Mouse (Mus musculus): Measurements from ENCODE around the gene Gpd2. TPM values are rescaled to one million over a fixed set of nuclear protein-coding genes. Genes with fewer than 3 reads are reported as not detected.

Gene Gpd2
- total RNA-seq, 2 experiments from 2014 or later = 23.5 to 27.9 TPM

- no peak for ATAC-seq (replicated peaks; ENCODE audit: poor library complexity)
Observed at GRCm38 (mm10) chr2:57378147-57378889, 140.9 kb downstream of the Gpd2 start.

GRCm38 (mm10) chr2:57384625-57385024 lies 147.2 kb downstream of the Gpd2 start:
- ATAC-seq (replicated peaks; ENCODE audit: poor library complexity) = no peak

- no peak for ATAC-seq (replicated peaks; ENCODE audit: poor library complexity)
Observed at GRCm38 (mm10) chr2:57387816-57388215, 150.4 kb downstream of the Gpd2 start.

GRCm38 (mm10) chr2:57395071-57395470 lies 157.6 kb downstream of the Gpd2 start:
- no peak for ATAC-seq (replicated peaks; ENCODE audit: poor library complexity)

GRCm38 (mm10) chr2:57396061-57396460 lies 158.6 kb downstream of the Gpd2 start:
- no peak for ATAC-seq (replicated peaks; ENCODE audit: poor library complexity)

- ATAC-seq (replicated peaks; ENCODE audit: poor library complexity) = no peak
Observed at GRCm38 (mm10) chr2:57397727-57398126, 160.3 kb downstream of the Gpd2 start.

GRCm38 (mm10) chr2:57407414-57408019 lies 170.1 kb downstream of the Gpd2 start:
- peak; percentile 78 for ATAC-seq (replicated peaks; ENCODE audit: poor library complexity)

GRCm38 (mm10) chr2:57408413-57408812 lies 171.0 kb downstream of the Gpd2 start:
- no peak for ATAC-seq (replicated peaks; ENCODE audit: poor library complexity)

GRCm38 (mm10) chr2:57411551-57411950 lies 174.1 kb downstream of the Gpd2 start:
- ATAC-seq (replicated peaks; ENCODE audit: poor library complexity) = no peak

- no peak for ATAC-seq (replicated peaks; ENCODE audit: poor library complexity)
Observed at GRCm38 (mm10) chr2:57414550-57415160, 177.2 kb downstream of the Gpd2 start.

- no peak for ATAC-seq (replicated peaks; ENCODE audit: poor library complexity)
Observed at GRCm38 (mm10) chr2:57416711-57417110, 179.3 kb downstream of the Gpd2 start.

Other genes with a start within 250 kb of the Gpd2 start
- gene Nr4a2, start 113.6 kb upstream of the Gpd2 start, total RNA-seq (2015) = 5.8 and 6.4 TPM in 2 replicates
- gene Nr4a2, start 113.6 kb upstream of the Gpd2 start, total RNA-seq (2017) = 1.7 and 1.9 TPM in 2 replicates

All from megakaryocyte progenitor cell, adult 5-6 weeks (primary cell).